13 mouse cellular contexts compared by ENCODE assay signal in genomic region chrX:73941860-73942259, GRCm38 (mm10).
"Had no signal": no experiment of that assay in that cellular context is flagged by ENCODE, and none has a peak within 500 bp of the region (broad histone marks: within the 10 kb centered on the region; RNA-seq: fewer than 3 reads in every experiment).

No protein-coding gene starts in this region.

- H3K4me3 ChIP-seq: layer of hippocampus, adult 2 months; limb, embryonic 13.5 days; midbrain, embryonic 13.5 days had no signal

- H3K4me1 ChIP-seq: limb, embryonic 13.5 days; midbrain, embryonic 13.5 days had no signal

- H3K27me3 ChIP-seq: limb, embryonic 13.5 days; midbrain, embryonic 13.5 days had no signal

- ATAC-seq: midbrain, embryonic 13.5 days had no signal

- H3K9me3 ChIP-seq: limb, embryonic 13.5 days; midbrain, embryonic 13.5 days had no signal

- H3K9ac ChIP-seq: limb, embryonic 13.5 days; liver, embryonic 14.5 days; lung, embryonic 14.5 days; midbrain, embryonic 13.5 days had no signal

- H3K4me2 ChIP-seq: limb, embryonic 13.5 days; lung, embryonic 14.5 days; midbrain, embryonic 13.5 days had no signal

- H3K27ac ChIP-seq: layer of hippocampus, adult 2 months; limb, embryonic 13.5 days; liver, embryonic 14.5 days; macrophage; midbrain, embryonic 13.5 days had no signal

- DNase-seq: kidney, postnatal 10 days; kidney, postnatal 4 days; left cerebral cortex, postnatal 4 days; lung, embryonic 14.5 days; lung, postnatal 10 days; right cerebral cortex, postnatal 14 days; thymus, adult 18-20 months; thymus, postnatal 14 days had no signal
